Mouse (Mus musculus) neural tube, embryonic 12.5 days (tissue): ENCODE results near the gene Tnik. TPM values are rescaled to one million over a fixed set of nuclear protein-coding genes. Genes with fewer than 3 reads are reported as not detected.

Source experiments
- ATAC-seq: fragments of 200-750 bp; cut with Nextera tagmentation; 2 replicates; pipeline ENCODE4 v1.8.0; 2017; ENCODE audit warnings: low read depth, mild to moderate bottlenecking, moderate TSS enrichment, moderate library complexity; ENCODE audit not compliant: low FRiP score
- H3K27ac ChIP-seq: fragments of 300-500 bp; sonication (generic); 2 replicates; pipeline ENCODE4 v1.5.1; 2016
- H3K27me3 ChIP-seq: fragments of 300-500 bp; sonication (generic); replicated peaks from 2 replicates; pipeline ENCODE4 v1.6.1; 2016; ENCODE audit warnings: mild to moderate bottlenecking
- H3K36me3 ChIP-seq: fragments of 300-500 bp; sonication (generic); 2 replicates; pipeline ENCODE4 v1.6.1; 2016; ENCODE audit warnings: mild to moderate bottlenecking
- H3K4me1 ChIP-seq: fragments of 300-500 bp; sonication (generic); 2 replicates; pipeline ENCODE4 v1.6.1; 2016
- H3K4me2 ChIP-seq: fragments of 300-500 bp; sonication (generic); replicated peaks from 2 replicates; pipeline ENCODE4 v1.6.1; 2016; ENCODE audit warnings: mild to moderate bottlenecking
- H3K4me3 ChIP-seq: fragments of 300-500 bp; sonication (generic); 2 replicates; pipeline ENCODE4 v1.5.1; 2016
- H3K9ac ChIP-seq: fragments of 300-500 bp; sonication (generic); 2 replicates; pipeline ENCODE4 v1.6.1; 2016; ENCODE audit warnings: mild to moderate bottlenecking
- H3K9me3 ChIP-seq: fragments of 300-500 bp; sonication (generic); 2 replicates; pipeline ENCODE4 v1.6.1; 2016; ENCODE audit warnings: mild to moderate bottlenecking
- WGBS: fragments of 180-500 bp; shearing (Covaris S2); methylation state at CpG from one replicate; pipeline ENCODE4 v1.1.7; 2016; 5-methylcytosine and 5-hydroxymethylcytosine counted together
- polyA plus RNA-seq: library from polyadenylated mRNA; unstranded; fragments of >200 nt; fragmentation: Nextera tagmentation; extraction: Ambion mirVana; gene quantifications from 2 replicates; pipeline ENCODE4 v1.2.1, GENCODE M21; 2016

The Tnik gene
- polyA plus RNA-seq, 1 experiment from 2014 or later: 50.6 TPM

- Histone ChIP-seq H3K9me3 (no peaks in the 10 kb centered on the region), H3K4me2 (no peak overlapping the region), H3K36me3 (no peaks in the 10 kb centered on the region), H3K27me3 (no peaks in the 10 kb centered on the region), H3K4me1 (no peaks in the 10 kb centered on the region), H3K9ac (no peak overlapping the region), H3K4me3 (no peak overlapping the region), H3K27ac (no peak overlapping the region)
- ATAC-seq: no peak
- WGBS: 73% methylated on average over 6 of the region's 6 CpGs
Observed at GRCm38 (mm10) chr3:28333869-28334268, 70.9 kb downstream of the Tnik start.

DNA sequence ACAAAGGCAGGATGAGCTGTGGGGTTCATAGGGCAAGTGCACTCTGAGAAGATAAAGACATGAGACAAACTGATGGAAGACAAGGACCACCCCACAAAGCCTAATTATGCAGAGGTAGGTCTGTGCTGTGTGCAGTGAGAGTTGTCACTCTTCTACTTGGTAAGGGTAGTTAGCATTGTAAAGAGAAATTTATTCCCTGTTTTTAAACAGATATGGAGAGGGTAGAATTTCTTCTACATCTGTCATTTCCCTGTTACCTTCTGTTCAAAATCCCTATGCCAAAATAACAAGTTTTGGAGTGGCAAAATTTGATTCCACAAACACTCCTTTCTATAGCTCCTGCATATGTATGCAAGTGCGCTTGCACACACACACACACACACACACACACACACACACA is 71.5 kb downstream of the Tnik start:
- Histone ChIP-seq H3K4me3 (no peak overlapping the region), H3K4me1 (no peaks in the 10 kb centered on the region), H3K9ac (no peak overlapping the region), H3K36me3 (no peaks in the 10 kb centered on the region), H3K9me3 (no peaks in the 10 kb centered on the region), H3K4me2 (no peak overlapping the region), H3K27me3 (no peaks in the 10 kb centered on the region), H3K27ac (no peak overlapping the region)
- ATAC-seq: no peak
- WGBS: 95% methylated on average over 1 of the region's 1 CpGs

- WGBS: 75% methylated on average over 8 of the region's 8 CpGs
- Histone ChIP-seq H3K4me1 (no peaks in the 10 kb centered on the region), H3K4me2 (no peak overlapping the region), H3K27me3 (no peaks in the 10 kb centered on the region), H3K9ac (no peak overlapping the region), H3K36me3 (no peaks in the 10 kb centered on the region), H3K27ac (no peak overlapping the region), H3K9me3 (no peaks in the 10 kb centered on the region), H3K4me3 (no peak overlapping the region)
- ATAC-seq: no peak
Observed at GRCm38 (mm10) chr3:28340071-28340470, 77.1 kb downstream of the Tnik start.

DNA sequence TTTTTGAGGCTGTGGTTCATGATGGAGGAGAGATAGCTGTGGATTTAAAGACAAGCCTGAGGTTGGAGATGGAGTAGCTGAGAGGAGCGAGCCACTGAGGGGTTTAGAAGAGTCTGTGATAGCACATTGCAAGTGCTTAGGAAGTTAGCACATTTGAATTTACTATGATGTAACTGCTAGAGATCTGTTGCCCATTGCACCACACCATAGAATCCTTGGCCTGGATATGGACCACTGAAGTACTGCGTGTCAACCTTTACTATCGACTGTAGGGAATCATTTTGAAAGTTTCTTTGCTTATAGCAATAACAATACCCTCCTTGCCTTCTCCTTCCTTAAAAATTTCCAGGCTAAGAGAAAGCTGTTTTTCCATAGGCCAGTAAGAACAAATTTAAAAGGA is 80.2 kb downstream of the Tnik start:
- no peak overlapping the region for H3K27ac ChIP-seq
- no peak overlapping the region for H3K4me3 ChIP-seq
- H3K27me3 ChIP-seq: no peaks in the 10 kb centered on the region
- ATAC-seq: no peak
- WGBS: 87% methylated on average over 3 of the region's 3 CpGs
- no peaks in the 10 kb centered on the region for H3K9me3 ChIP-seq
- no peak overlapping the region for H3K4me2 ChIP-seq
- H3K9ac ChIP-seq: no peak overlapping the region
- H3K4me1 ChIP-seq: no peaks in the 10 kb centered on the region
- H3K36me3 ChIP-seq: no peaks in the 10 kb centered on the region

- no peak for ATAC-seq
- WGBS: 82% methylated on average over 2 of the region's 2 CpGs
- Histone ChIP-seq H3K27ac (no peak overlapping the region), H3K27me3 (no peaks in the 10 kb centered on the region), H3K9ac (no peak overlapping the region), H3K4me3 (no peak overlapping the region), H3K4me1 (no peaks in the 10 kb centered on the region), H3K9me3 (no peaks in the 10 kb centered on the region), H3K36me3 (no peaks in the 10 kb centered on the region), H3K4me2 (no peak overlapping the region)
Observed at GRCm38 (mm10) chr3:28343661-28344060, 80.6 kb downstream of the Tnik start.

DNA sequence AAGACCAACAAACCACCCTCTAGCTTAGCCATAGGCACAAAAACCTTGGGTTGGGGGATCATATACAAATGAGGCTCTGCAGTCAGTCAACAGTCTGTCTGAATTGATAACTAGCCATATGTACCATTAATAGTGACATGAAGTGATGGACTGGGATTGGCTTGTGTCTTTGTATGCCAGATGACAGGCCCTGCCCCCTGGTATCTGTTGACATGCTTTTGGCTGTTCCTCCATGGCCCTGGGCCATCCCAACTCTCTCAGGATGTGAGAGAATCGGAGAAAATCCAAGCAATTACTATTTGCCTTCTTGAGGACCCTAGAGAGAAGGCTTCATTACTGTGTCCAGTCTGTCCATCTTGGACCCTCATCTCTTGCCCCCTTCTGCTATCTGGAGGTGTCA is 82.4 kb downstream of the Tnik start:
- 75% methylated on average over 1 of the region's 1 CpGs for WGBS
- Histone ChIP-seq H3K27ac (no peak overlapping the region), H3K4me3 (no peak overlapping the region), H3K4me2 (no peak overlapping the region), H3K27me3 (no peaks in the 10 kb centered on the region), H3K36me3 (no peaks in the 10 kb centered on the region), H3K4me1 (no peaks in the 10 kb centered on the region), H3K9me3 (no peaks in the 10 kb centered on the region), H3K9ac (no peak overlapping the region)
- no peak for ATAC-seq

DNA sequence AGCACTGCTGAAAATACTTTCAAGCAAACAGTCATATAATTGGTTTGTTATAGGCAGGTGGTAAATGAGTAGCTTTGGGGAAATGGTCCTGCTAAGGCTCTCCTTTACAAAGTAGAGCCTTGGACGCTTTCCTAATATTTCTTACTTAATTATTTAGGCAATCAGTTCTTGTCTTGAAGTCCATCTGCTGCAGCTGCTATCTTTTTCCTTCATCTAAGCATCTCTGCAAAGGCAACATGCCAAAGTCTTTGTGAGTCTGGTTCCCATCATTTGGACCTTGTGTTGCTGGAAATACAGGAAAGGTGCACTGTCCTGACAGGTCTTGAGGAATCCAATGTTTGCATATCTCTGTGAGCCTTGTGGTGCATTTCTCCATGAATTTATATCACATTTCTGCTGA is 82.9 kb downstream of the Tnik start:
- ATAC-seq: no peak
- Histone ChIP-seq H3K4me1 (no peaks in the 10 kb centered on the region), H3K4me2 (no peak overlapping the region), H3K27ac (no peak overlapping the region), H3K36me3 (no peaks in the 10 kb centered on the region), H3K4me3 (no peak overlapping the region), H3K9ac (no peak overlapping the region), H3K9me3 (no peaks in the 10 kb centered on the region), H3K27me3 (no peaks in the 10 kb centered on the region)
- WGBS: 87% methylated on average over 1 of the region's 1 CpGs

DNA sequence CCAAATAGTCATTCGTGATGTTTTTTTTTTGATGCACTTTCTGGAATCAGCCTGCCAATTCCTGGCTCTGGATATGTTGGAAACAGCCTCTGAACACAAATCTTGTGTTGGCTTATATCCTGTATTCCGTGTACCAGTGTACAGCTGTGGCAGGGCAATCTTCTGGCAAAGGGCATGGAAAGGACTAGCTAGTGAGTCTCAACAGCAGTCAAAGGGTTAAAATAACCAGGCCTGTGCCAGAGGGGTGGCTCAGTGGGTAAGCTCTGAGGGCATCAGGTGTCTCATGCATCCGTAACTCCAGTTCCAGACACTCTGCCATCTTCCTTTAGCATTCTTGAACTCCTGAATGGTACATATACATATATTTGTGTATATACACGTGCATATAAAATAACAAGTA is 83.5 kb downstream of the Tnik start:
- H3K4me3 ChIP-seq: no peak overlapping the region
- no peak overlapping the region for H3K9ac ChIP-seq
- H3K27me3 ChIP-seq: no peaks in the 10 kb centered on the region
- H3K9me3 ChIP-seq: no peaks in the 10 kb centered on the region
- ATAC-seq: no peak
- H3K4me1 ChIP-seq: no peaks in the 10 kb centered on the region
- H3K36me3 ChIP-seq: no peaks in the 10 kb centered on the region
- 87% methylated on average over 4 of the region's 4 CpGs for WGBS
- H3K4me2 ChIP-seq: no peak overlapping the region
- no peak overlapping the region for H3K27ac ChIP-seq

- Histone ChIP-seq H3K4me1 (no peaks in the 10 kb centered on the region), H3K4me2 (no peak overlapping the region), H3K27ac (no peak overlapping the region), H3K27me3 (no peaks in the 10 kb centered on the region), H3K4me3 (no peak overlapping the region), H3K9me3 (no peaks in the 10 kb centered on the region), H3K9ac (no peak overlapping the region), H3K36me3 (no peaks in the 10 kb centered on the region)
- no peak for ATAC-seq
- WGBS: 94% methylated on average over 1 of the region's 1 CpGs
Observed at GRCm38 (mm10) chr3:28348746-28349145, 85.7 kb downstream of the Tnik start.

GRCm38 (mm10) chr3:28350147-28350801 is 87.3 kb downstream of the Tnik start:
- no peak overlapping the region for H3K27ac ChIP-seq
- WGBS: 81% methylated on average over 10 of the region's 10 CpGs
- no peak for ATAC-seq
- no peak overlapping the region for H3K9ac ChIP-seq
- no peaks in the 10 kb centered on the region for H3K36me3 ChIP-seq
- H3K4me1 ChIP-seq: no peaks in the 10 kb centered on the region
- no peaks in the 10 kb centered on the region for H3K9me3 ChIP-seq
- no peak overlapping the region for H3K4me2 ChIP-seq
- no peaks in the 10 kb centered on the region for H3K27me3 ChIP-seq
- H3K4me3 ChIP-seq: no peak overlapping the region

GRCm38 (mm10) chr3:28358391-28358790 is 95.4 kb downstream of the Tnik start:
- H3K27me3 ChIP-seq: no peaks in the 10 kb centered on the region
- H3K9ac ChIP-seq: no peak overlapping the region
- H3K4me1 ChIP-seq: no peaks in the 10 kb centered on the region; the same call in 1 of the 2 replicates
- ATAC-seq: no peak
- H3K36me3 ChIP-seq: no peaks in the 10 kb centered on the region
- H3K4me2 ChIP-seq: no peak overlapping the region
- H3K27ac ChIP-seq: no peak overlapping the region
- 77% methylated on average over 2 of the region's 2 CpGs for WGBS
- no peaks in the 10 kb centered on the region for H3K9me3 ChIP-seq
- no peak overlapping the region for H3K4me3 ChIP-seq

DNA sequence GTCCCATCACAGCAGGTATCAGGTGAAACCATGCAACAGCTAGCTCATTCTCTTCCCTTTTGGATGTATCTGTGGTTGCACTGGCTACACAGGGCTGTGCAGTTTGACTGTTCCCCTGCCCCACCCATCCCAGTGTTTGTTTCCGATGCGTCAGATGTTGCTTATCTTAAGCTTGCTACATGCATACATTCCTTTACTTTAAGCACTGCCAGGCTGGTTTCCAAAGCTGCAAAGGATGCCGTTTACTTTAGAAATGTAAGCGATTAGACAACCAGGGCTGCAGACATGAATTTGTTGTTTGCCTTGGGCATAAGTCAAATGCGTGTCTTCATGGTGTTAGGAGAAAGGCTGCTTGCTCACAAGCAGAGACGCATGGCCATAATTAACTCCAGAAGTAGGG is 96.1 kb downstream of the Tnik start:
- no peak overlapping the region for H3K9ac ChIP-seq
- ATAC-seq: no peak
- H3K4me2 ChIP-seq: no peak overlapping the region
- no peak overlapping the region for H3K4me3 ChIP-seq
- H3K27me3 ChIP-seq: no peaks in the 10 kb centered on the region
- no peaks in the 10 kb centered on the region for H3K36me3 ChIP-seq
- no peaks in the 10 kb centered on the region for H3K9me3 ChIP-seq
- WGBS: 83% methylated on average over 6 of the region's 6 CpGs
- no peaks in the 10 kb centered on the region; the same call in 1 of the 2 replicates for H3K4me1 ChIP-seq
- H3K27ac ChIP-seq: no peak overlapping the region

- ATAC-seq: no peak
- H3K4me1 ChIP-seq: no peaks in the 10 kb centered on the region; the same call in 1 of the 2 replicates
- H3K27me3 ChIP-seq: no peaks in the 10 kb centered on the region
- WGBS: 91% methylated on average over 6 of the region's 6 CpGs
- H3K4me2 ChIP-seq: no peak overlapping the region
- no peaks in the 10 kb centered on the region for H3K9me3 ChIP-seq
- H3K4me3 ChIP-seq: no peak overlapping the region
- no peak overlapping the region for H3K27ac ChIP-seq
- H3K9ac ChIP-seq: no peak overlapping the region
- H3K36me3 ChIP-seq: no peaks in the 10 kb centered on the region
Observed at GRCm38 (mm10) chr3:28361056-28361455, 98.0 kb downstream of the Tnik start.
